Mouse (Mus musculus) CH12.LX (cell line): ENCODE results near the gene Sema3c. TPM values are rescaled to one million over a fixed set of nuclear protein-coding genes. Genes with fewer than 3 reads are reported as not detected.

Experiments
- DNase-seq: peaks from one replicate; pipeline ENCODE4 v3.0.0-alpha.2; 2013; ENCODE audit errors: extremely low read depth
- H3K27ac ChIP-seq: 2 replicates; pipeline ENCODE4 v1.5.1; 2012; ENCODE audit warnings: low read depth, mild to moderate bottlenecking, control low read depth, moderate library complexity; ENCODE audit not compliant: insufficient read depth
- H3K27me3 ChIP-seq: replicated peaks from 2 replicates; pipeline ENCODE3; 2012; ENCODE audit warnings: inconsistent platforms
- H3K36me3 ChIP-seq, 2 experiments: replicated peaks in 1 of 2; 2 replicates each; pipeline versions ENCODE3 to v1.6.1; 2012; ENCODE audit warnings: inconsistent platforms in 1 of 2, low read length in 1 of 2, mild to moderate bottlenecking in 1 of 2, mixed read lengths in 1 of 2, moderate library complexity in 1 of 2; ENCODE audit not compliant: control insufficient read depth in 1 of 2, insufficient read depth in 1 of 2
- H3K4me1 ChIP-seq, 2 experiments: 2 replicates each; pipeline ENCODE4 v1.6.1; 2012; ENCODE audit warnings: inconsistent platforms in 1 of 2, moderate library complexity in 1 of 2; ENCODE audit not compliant: insufficient read depth in 2 of 2, control insufficient read depth in 1 of 2
- H3K4me2 ChIP-seq: 2 replicates; pipeline ENCODE4 v1.6.1; 2012; ENCODE audit warnings: low read depth, mild to moderate bottlenecking, control low read depth; ENCODE audit not compliant: poor library complexity, insufficient read depth, severe bottlenecking
- H3K4me3 ChIP-seq, 3 experiments: fragments of 150-350 bp in 1 of 3; sonication (generic) in 1 of 3; replicated peaks in 1 of 3; 2 replicates each; pipeline versions ENCODE3 to v1.5.1; 2011 to 2012; ENCODE audit warnings: low read depth in 2 of 3, low read length in 2 of 3, mild to moderate bottlenecking in 2 of 3, moderate library complexity in 2 of 3, control low read depth in 1 of 3, improper control_type of control experiment in 1 of 3, inconsistent platforms in 1 of 3, mixed read lengths in 1 of 3; ENCODE audit not compliant: poor library complexity in 1 of 3
- H3K79me2 ChIP-seq: replicated peaks from 2 replicates; pipeline ENCODE4 v1.6.1; 2012; ENCODE audit warnings: mild to moderate bottlenecking, moderate library complexity; ENCODE audit not compliant: control insufficient read depth, poor library complexity, insufficient read depth, severe bottlenecking; ENCODE audit errors: extremely low read depth
- H3K9ac ChIP-seq: 2 replicates; pipeline ENCODE4 v1.6.1; 2012; ENCODE audit warnings: low read depth, mild to moderate bottlenecking, control low read depth, moderate library complexity; ENCODE audit not compliant: insufficient read depth
- H3K9me3 ChIP-seq: replicated peaks from 2 replicates; pipeline ENCODE3; 2012; ENCODE audit warnings: low read length, inconsistent platforms, mixed read lengths
- CTCF ChIP-seq, 2 experiments: IDR thresholded peaks in 1 of 2; conservative IDR thresholded peaks in 1 of 2; 2 replicates each; pipeline ENCODE4 v1.5.1; 2011 to 2012; ENCODE audit warnings: low read depth in 2 of 2, low read length in 2 of 2, improper control_type of control experiment in 1 of 2, inconsistent platforms in 1 of 2, mild to moderate bottlenecking in 1 of 2, moderate library complexity in 1 of 2
- ELF1 ChIP-seq: IDR thresholded peaks from 2 replicates; pipeline ENCODE4 v1.6.1; 2014; ENCODE audit warnings: low read depth, mild to moderate bottlenecking, inconsistent platforms, low read length, improper control_type of control experiment
- EP300 ChIP-seq: IDR thresholded peaks from 2 replicates; pipeline ENCODE4 v1.6.1; 2011; ENCODE audit warnings: low read length, improper control_type of control experiment
- GABPA ChIP-seq: IDR thresholded peaks from 2 replicates; pipeline ENCODE4 v1.6.1; 2012; ENCODE audit warnings: low read depth, low read length, improper control_type of control experiment, inconsistent platforms; ENCODE audit not compliant: insufficient replicate concordance
- HCFC1 ChIP-seq: IDR thresholded peaks from 2 replicates; pipeline ENCODE4 v1.6.1; 2012; ENCODE audit warnings: low read depth, mild to moderate bottlenecking, inconsistent platforms, low read length, improper control_type of control experiment
- IRF4 ChIP-seq: IDR thresholded peaks from 2 replicates; pipeline ENCODE4 v1.6.1; 2014; ENCODE audit warnings: low read depth, mild to moderate bottlenecking, inconsistent platforms, low read length, improper control_type of control experiment
- JUND ChIP-seq: conservative IDR thresholded peaks from 2 replicates; pipeline ENCODE4 v1.6.1; 2011; ENCODE audit warnings: low read depth, low read length, improper control_type of control experiment
- MAFK ChIP-seq: IDR thresholded peaks from 2 replicates; pipeline ENCODE4 v1.6.1; 2011; ENCODE audit warnings: low read length, improper control_type of control experiment; ENCODE audit not compliant: insufficient replicate concordance
- MAX ChIP-seq: IDR thresholded peaks from 2 replicates; pipeline ENCODE4 v1.6.1; 2011; ENCODE audit warnings: low read length, improper control_type of control experiment
- MAZ ChIP-seq: IDR thresholded peaks from 2 replicates; pipeline ENCODE4 v1.6.1; 2012; ENCODE audit warnings: low read depth, mild to moderate bottlenecking, inconsistent platforms, low read length, improper control_type of control experiment, moderate library complexity
- MYC ChIP-seq: IDR thresholded peaks from 2 replicates; pipeline ENCODE4 v1.6.1; 2011; ENCODE audit warnings: low read depth, mild to moderate bottlenecking, improper control_type of control experiment, low read length
- NRF1 ChIP-seq: IDR thresholded peaks from 2 replicates; pipeline ENCODE4 v1.6.1; 2014; ENCODE audit warnings: low read depth, mild to moderate bottlenecking, inconsistent platforms, low read length, improper control_type of control experiment, moderate library complexity
- POLR2A ChIP-seq: IDR thresholded peaks from 2 replicates; pipeline ENCODE4 v1.6.1; 2011; ENCODE audit warnings: low read depth, mild to moderate bottlenecking, improper control_type of control experiment, low read length
- POLR2AphosphoS2 ChIP-seq: IDR thresholded peaks from 2 replicates; pipeline ENCODE4 v1.6.1; 2011; ENCODE audit warnings: low read depth, low read length, improper control_type of control experiment
- RCOR1 ChIP-seq: conservative IDR thresholded peaks from 2 replicates; pipeline ENCODE4 v1.6.1; 2012; ENCODE audit warnings: low read depth, mild to moderate bottlenecking, inconsistent platforms, low read length, improper control_type of control experiment
- UBTF ChIP-seq: IDR thresholded peaks from 2 replicates; pipeline ENCODE4 v1.6.1; 2012; ENCODE audit warnings: low read depth, mild to moderate bottlenecking, inconsistent platforms, low read length, improper control_type of control experiment, moderate library complexity
- USF1 ChIP-seq: IDR thresholded peaks from 2 replicates; pipeline ENCODE4 v1.6.1; 2014; ENCODE audit warnings: low read depth, mild to moderate bottlenecking, inconsistent platforms, low read length, improper control_type of control experiment
- USF2 ChIP-seq: conservative IDR thresholded peaks from 2 replicates; pipeline ENCODE4 v1.6.1; 2011; ENCODE audit warnings: low read depth, low read length, improper control_type of control experiment
- ZMIZ1 ChIP-seq: IDR thresholded peaks from 2 replicates; pipeline ENCODE4 v1.6.1; 2012; ENCODE audit warnings: low read depth, mild to moderate bottlenecking, inconsistent platforms, low read length, improper control_type of control experiment
- dilution Hi-C: fragments of 300-500 bp; cut with MboI; formaldehyde crosslinking; loops from 2 replicates; pipeline ENCODE4 v1.14.3; 2020; ENCODE audit warnings: low sequenced_read_pairs; ENCODE audit not compliant: extremely low pct_unique_long_range_greater_than_20kb, extremely low pct_ligation_motif_present
- in situ Hi-C: fragments of 300-500 bp; cut with MboI; formaldehyde crosslinking; loops from 3 replicates; pipeline ENCODE4 v1.14.3; 2019; ENCODE audit warnings: low sequenced_read_pairs, low pct_ligation_motif_present, low pct_unique_long_range_greater_than_20kb, mixed read lengths
- polyA plus RNA-seq: library from polyadenylated mRNA; unstranded; fragments of >175 nt; gene quantifications from 2 replicates; pipeline ENCODE4 v1.2.1, GENCODE M21; 2012; ENCODE audit warnings: low read depth; ENCODE audit not compliant: insufficient read length
- total RNA-seq, 2 experiments: library from RNA; depleted of rRNA; stranded (reverse); fragments of 300-350 nt in 1 of 2; fragments of >200 nt in 1 of 2; gene quantifications; 2 replicates each; pipeline ENCODE4 v1.2.3; 2012 to 2014

Gene Sema3c
- total and polyA plus RNA-seq, 3 experiments: not detected

DNA sequence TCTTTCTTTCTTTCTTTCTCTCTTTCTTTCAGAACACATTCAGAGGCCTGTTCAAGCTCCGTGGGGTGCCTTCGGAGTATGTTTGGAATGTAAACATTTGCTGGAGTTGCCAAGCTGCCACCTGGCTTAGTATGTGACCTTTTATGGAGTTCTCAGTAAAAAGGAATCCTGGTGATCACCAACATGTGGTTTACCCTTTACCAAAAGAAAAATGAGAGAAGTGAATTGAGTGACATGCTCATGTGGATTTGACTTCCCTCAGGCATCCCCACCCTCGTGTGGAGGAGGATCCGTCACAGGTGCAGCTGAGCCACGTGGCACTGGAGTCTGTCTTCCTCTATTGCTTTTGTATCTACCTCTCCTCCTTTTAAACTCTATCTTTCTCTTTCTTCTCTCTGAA is 173.1 kb downstream of the Sema3c start:
- no peak overlapping the region for H3K9ac ChIP-seq
- TF ChIP-seq IRF4 (no peak), ZMIZ1 (no peak), POLR2A (no peak), UBTF (no peak), CTCF (conservative IDR thresholded peaks at IDR 0.05 in 1 of 2, IDR thresholded peaks at IDR 0.05 in 1 of 2; ENCODE audit: low read depth in 2 of 2, low read length in 2 of 2) (no peak), EP300 (no peak), MAX (0 out of 2 replicates have a peak, but pooled peaks have one; percentile 35)
- dilution Hi-C loops (no loop called here), in situ Hi-C loops (no loop called here)
- no peaks in the 10 kb centered on the region for H3K27me3 ChIP-seq
- no peak overlapping the region for H3K4me2 ChIP-seq
- H3K4me1 ChIP-seq: no peaks in the 10 kb centered on the region; a peak in 1 of 4 replicates
- H3K79me2 ChIP-seq: no peaks in the 10 kb centered on the region
- DNase-seq: no peak
- no peaks in the 10 kb centered on the region for H3K9me3 ChIP-seq
- no peak overlapping the region for H3K4me3 ChIP-seq
- no peaks in the 10 kb centered on the region for H3K36me3 ChIP-seq
- H3K27ac ChIP-seq: no peak overlapping the region

DNA sequence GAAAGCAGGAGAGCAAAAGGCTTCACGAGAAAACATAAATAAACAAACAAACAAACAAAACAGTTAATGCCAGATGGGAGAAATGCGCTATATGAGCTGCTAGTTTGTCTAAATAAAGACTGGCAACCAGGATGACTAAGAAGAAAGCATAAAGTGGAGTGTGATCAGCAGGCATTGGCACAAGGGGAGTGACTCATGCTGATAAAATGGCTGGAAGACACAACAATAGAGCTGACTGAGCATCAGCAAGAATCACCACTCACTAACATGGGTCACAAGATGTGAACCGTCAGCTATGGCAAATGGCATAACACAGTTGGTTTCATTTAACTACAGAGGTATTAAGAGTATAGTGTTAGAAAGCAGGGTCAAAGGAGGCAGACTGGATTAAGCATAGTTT is 174.2 kb downstream of the Sema3c start:
- no peak for DNase-seq
- TF ChIP-seq POLR2AphosphoS2: no peak
- TF ChIP-seq MAFK: no peak
- TF ChIP-seq MAZ: no peak
- no peak for TF ChIP-seq NRF1
- no peak for TF ChIP-seq USF2
- TF ChIP-seq ELF1: no peak
- no peak for TF ChIP-seq USF1
- TF ChIP-seq HCFC1: no peak
- no peak for TF ChIP-seq POLR2A
- TF ChIP-seq CTCF (conservative IDR thresholded peaks at IDR 0.05 in 1 of 2, IDR thresholded peaks at IDR 0.05 in 1 of 2; ENCODE audit: low read depth in 2 of 2, low read length in 2 of 2): no peak
- TF ChIP-seq RCOR1: no peak
- TF ChIP-seq GABPA: no peak
- TF ChIP-seq JUND: no peak
- no peak for TF ChIP-seq MYC
- Histone ChIP-seq H3K27ac (no peak overlapping the region), H3K79me2 (no peaks in the 10 kb centered on the region), H3K27me3 (no peaks in the 10 kb centered on the region), H3K9me3 (no peaks in the 10 kb centered on the region), H3K9ac (no peak overlapping the region), H3K4me2 (no peak overlapping the region), H3K36me3 (no peaks in the 10 kb centered on the region), H3K4me3 (no peak overlapping the region), H3K4me1 (no peaks in the 10 kb centered on the region; a peak in 1 of 4 replicates)
- dilution Hi-C loops (no loop called here), in situ Hi-C loops (no loop called here)
